Mouse (Mus musculus) forebrain, embryonic 10.5 days (tissue): ENCODE measurements around the gene Htr2b. TPM values are rescaled to one million over a fixed set of nuclear protein-coding genes. Genes with fewer than 3 reads are reported as not detected.
A peak's percentile ranks its signal among the peaks of the same experiment; 100 is the strongest.

Experiments used
- DNase-seq: peaks from one replicate; pipeline ENCODE4 v3.0.0-alpha.2; 2017; ENCODE audit warnings: low spot score; ENCODE audit errors: extremely low spot score
- H3K27ac ChIP-seq: fragments of 300-500 bp; sonication (generic); 2 replicates; pipeline ENCODE4 v1.5.1; 2016; ENCODE audit warnings: mild to moderate bottlenecking
- H3K27me3 ChIP-seq: fragments of 300-500 bp; sonication (generic); 2 replicates; pipeline ENCODE4 v1.6.1; 2016; ENCODE audit warnings: mild to moderate bottlenecking; ENCODE audit not compliant: poor library complexity, severe bottlenecking
- H3K36me3 ChIP-seq: fragments of 300-500 bp; sonication (generic); replicated peaks from 2 replicates; pipeline ENCODE4 v1.6.1; 2016; ENCODE audit warnings: mild to moderate bottlenecking, moderate library complexity
- H3K4me1 ChIP-seq: fragments of 300-500 bp; sonication (generic); 2 replicates; pipeline ENCODE4 v1.6.1; 2016
- H3K4me3 ChIP-seq: fragments of 300-500 bp; sonication (generic); 2 replicates; pipeline ENCODE4 v1.5.1; 2016; ENCODE audit warnings: mild to moderate bottlenecking, moderate library complexity
- H3K9me3 ChIP-seq: fragments of 300-500 bp; sonication (generic); 2 replicates; pipeline ENCODE4 v1.6.1; 2016; ENCODE audit warnings: mild to moderate bottlenecking, moderate library complexity
- WGBS: fragments of 180-500 bp; shearing (Covaris S2); methylation state at CpG from one replicate; pipeline ENCODE4 v1.1.7; 2016; 5-methylcytosine and 5-hydroxymethylcytosine counted together
- polyA plus RNA-seq: library from polyadenylated mRNA; unstranded; fragments of >200 nt; fragmentation: Nextera tagmentation; extraction: Ambion mirVana; gene quantifications from 2 replicates; pipeline ENCODE4 v1.2.1, GENCODE M21; 2016

Gene Htr2b
- polyA plus RNA-seq, 1 experiment from 2014 or later = 0.19 TPM

DNA sequence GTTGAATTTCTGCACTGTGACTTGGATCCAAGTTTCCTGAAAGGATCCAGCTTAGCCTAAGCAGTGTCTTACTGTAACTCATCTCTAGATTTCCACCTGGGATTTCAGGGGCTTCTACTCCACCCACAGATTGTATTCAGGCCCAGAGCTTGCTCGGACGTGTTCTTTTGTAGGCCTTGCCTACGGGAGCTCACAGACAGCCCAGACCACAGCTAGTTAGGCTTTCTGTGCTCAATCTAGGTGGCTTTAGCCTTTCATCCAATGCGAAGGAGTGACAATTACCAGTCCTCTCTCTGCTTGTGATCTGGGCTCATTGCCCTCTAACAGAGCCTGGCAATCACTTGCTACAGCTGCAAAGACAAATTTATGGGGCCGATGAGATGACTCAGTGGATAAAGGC lies 34.5 kb upstream of the Htr2b start:
- H3K4me1 ChIP-seq = no peaks in the 10 kb centered on the region
- no peak for DNase-seq
- H3K4me3 ChIP-seq = no peak overlapping the region
- H3K27me3 ChIP-seq = no peaks in the 10 kb centered on the region
- H3K36me3 ChIP-seq = peaks cover 13% of the 10 kb centered on the region
- no peaks in the 10 kb centered on the region for H3K9me3 ChIP-seq
- WGBS = 90% methylated on average over 5 of the region's 5 CpGs
- no peak overlapping the region for H3K27ac ChIP-seq

DNA sequence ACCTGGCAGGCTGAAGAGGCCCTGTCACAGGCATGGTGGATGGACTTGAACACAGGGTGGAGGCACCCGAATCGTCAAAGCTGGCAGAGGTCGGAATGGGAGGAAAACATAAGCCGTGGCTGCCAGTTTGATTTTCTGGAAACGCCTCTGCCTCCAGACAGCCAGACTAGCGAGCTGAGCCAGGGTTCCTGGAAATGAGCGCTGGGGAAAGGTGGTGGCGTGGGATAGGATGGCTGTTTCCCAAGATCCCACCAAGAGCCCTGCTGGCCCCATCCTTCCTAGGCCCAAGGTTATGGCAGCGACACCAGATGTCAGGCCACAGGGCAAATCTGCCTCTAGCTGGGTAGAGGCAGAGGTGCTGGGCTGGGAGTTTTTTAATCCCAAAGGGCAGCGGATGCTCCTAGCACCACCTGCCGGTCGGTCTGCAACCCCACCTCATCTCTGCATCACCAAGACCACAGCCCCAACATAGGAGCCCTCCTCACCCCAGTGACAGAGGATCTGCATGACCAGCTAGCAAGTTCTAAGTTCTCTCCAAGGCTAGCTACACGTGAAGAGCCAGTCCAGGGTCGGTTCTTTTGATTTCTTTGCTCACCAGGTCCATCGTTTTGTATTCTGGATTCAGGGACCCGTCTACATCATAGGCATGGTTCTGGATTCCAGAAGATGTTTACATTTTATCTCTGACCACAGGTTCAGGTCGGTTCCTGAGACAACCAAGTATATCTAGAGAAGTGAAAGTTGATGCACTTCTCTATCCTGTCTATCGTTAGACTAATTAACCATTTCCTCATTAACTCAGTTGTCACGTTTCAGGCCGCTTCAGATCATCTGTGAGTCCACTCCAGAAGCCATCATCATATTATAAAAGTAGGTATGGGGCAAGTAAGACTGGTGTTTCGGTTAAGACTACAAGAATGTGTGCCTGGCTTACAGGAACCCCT lies 32.5 kb upstream of the Htr2b start:
- no peak for DNase-seq
- Histone ChIP-seq H3K4me3 (no peak overlapping the region), H3K4me1 (no peaks in the 10 kb centered on the region), H3K9me3 (no peaks in the 10 kb centered on the region), H3K27me3 (no peaks in the 10 kb centered on the region), H3K36me3 (peaks cover 33% of the 10 kb centered on the region), H3K27ac (no peak overlapping the region)
- WGBS = 81% methylated on average over 21 of the region's 21 CpGs

DNA sequence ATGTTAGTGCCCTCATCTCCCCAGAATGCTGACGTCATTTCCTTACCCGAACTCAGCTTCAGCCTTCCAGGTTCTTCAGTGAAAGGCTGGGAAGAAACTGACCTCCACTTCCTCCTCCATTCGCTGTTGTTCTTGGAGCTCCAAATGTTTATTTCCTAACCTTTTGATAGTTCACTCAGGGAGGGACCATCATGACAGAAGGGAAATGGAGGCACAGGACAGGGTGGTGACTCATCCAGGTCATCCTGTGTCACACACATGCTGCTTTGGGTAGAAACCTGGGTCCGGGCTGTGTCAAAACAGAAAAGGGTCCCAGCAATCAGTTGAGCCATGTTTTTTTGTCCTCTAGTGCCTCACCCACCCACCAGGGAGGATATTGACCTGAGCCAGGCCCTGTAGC lies 31.4 kb upstream of the Htr2b start:
- Histone ChIP-seq H3K4me3 (no peak overlapping the region), H3K27ac (0 out of 2 replicates have a peak overlapping the region, but pooled peaks have one; percentile 20), H3K9me3 (no peaks in the 10 kb centered on the region), H3K4me1 (no peaks in the 10 kb centered on the region), H3K36me3 (peaks cover 44% of the 10 kb centered on the region), H3K27me3 (no peaks in the 10 kb centered on the region)
- 92% methylated on average over 4 of the region's 4 CpGs for WGBS
- no peak for DNase-seq

DNA sequence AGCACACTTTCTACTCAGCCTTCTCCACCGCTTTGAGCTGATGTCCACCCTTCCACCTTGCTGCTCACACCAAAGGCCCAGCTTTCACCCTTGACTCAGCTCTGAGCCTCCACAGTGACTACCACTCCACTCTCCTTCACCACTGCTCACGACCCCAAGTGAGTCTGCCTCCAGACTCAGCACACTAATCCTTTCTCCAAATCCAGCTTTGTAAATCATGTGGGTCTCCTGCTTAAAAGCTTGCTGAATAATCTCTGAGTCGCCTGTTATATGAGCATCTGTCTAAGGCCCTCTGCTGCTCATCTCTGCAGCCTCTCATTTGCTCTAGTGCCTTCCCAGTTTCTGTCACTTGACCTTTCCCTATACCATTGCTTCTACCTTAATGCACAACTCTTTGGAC lies 29.3 kb upstream of the Htr2b start:
- 88% methylated on average over 3 of the region's 3 CpGs for WGBS
- peaks cover 64% of the 10 kb centered on the region for H3K36me3 ChIP-seq
- H3K4me1 ChIP-seq = no peaks in the 10 kb centered on the region
- no peak for DNase-seq
- no peak overlapping the region for H3K4me3 ChIP-seq
- no peaks in the 10 kb centered on the region for H3K27me3 ChIP-seq
- H3K9me3 ChIP-seq = no peaks in the 10 kb centered on the region
- no peak overlapping the region for H3K27ac ChIP-seq

DNA sequence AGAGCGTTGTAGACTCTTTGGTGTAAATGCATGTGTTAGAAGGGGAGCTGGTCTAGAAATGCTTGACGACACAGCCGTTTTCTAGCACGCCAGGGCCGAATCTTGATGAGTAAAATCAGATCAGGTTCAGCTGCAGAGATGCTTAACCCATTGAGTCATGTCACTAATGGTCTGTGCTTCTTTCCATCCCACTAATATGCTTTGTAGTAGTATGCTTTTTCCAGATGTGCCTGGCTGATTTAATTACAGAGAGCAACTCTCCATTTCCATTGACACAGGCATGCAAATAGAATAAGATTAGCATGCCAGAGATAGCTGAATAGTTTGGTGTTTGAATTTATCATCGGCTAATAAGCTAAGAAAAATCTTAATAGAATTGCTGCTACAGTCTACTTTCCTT lies 23.5 kb upstream of the Htr2b start:
- Histone ChIP-seq H3K4me3 (no peak overlapping the region), H3K4me1 (no peaks in the 10 kb centered on the region), H3K36me3 (peaks cover 94% of the 10 kb centered on the region), H3K27me3 (no peaks in the 10 kb centered on the region), H3K27ac (no peak overlapping the region), H3K9me3 (no peaks in the 10 kb centered on the region)
- DNase-seq = no peak
- 93% methylated on average over 6 of the region's 6 CpGs for WGBS

DNA sequence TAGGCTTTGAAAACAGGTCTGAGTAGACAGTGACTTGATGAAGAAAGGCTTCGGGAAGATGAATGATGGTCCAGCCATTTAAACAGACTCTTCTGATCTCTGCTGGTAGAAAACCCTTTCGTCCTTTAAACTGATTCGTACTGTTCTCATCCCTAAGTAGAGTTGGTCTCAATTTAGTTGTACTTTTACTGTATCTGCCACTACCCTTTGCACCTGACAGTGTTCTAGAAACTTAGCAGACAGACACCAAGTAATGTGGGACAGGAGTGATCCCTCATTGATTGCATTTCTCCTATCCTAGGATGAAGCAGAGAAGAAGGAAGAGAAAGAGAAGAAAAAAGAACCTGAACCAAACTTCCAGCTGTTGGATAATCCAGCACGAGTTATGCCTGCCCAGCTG lies 21.6 kb upstream of the Htr2b start, which contains the start of gene Gm21972:
Gene Gm21972 (plus strand): TSS at position 301 of the 400 bp plus-strand sequence.
- Histone ChIP-seq H3K27me3 (no peaks in the 10 kb centered on the region), H3K9me3 (no peaks in the 10 kb centered on the region), H3K36me3 (peaks cover 93% of the 10 kb centered on the region), H3K4me3 (no peak within 1 kb of the TSS), H3K4me1 (no peaks in the 10 kb centered on the region), H3K27ac (no peak within 1 kb of the TSS)
- 90% methylated on average over 4 of the region's 4 CpGs for WGBS
- no peak for DNase-seq

DNA sequence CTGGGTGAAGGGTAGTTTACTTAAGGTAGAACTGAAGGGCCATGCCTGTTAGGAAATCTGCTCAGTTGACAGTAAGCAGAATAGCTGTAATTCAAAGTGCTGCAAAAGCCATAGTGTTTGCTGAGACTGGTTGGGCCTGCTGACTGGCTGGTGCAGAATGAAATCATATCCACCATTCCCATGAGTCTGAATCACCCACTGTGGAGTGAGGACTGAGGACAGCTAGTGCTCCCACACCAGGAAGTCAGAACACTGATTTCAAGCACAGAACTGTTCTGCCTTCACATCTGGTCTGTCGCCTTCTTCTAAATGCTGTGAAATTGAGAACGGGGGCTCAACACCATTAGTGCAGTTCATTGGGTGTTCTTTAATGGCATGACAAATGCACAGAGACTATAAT lies 14.3 kb upstream of the Htr2b start:
- no peaks in the 10 kb centered on the region for H3K4me1 ChIP-seq
- H3K4me3 ChIP-seq = no peak overlapping the region
- 95% methylated on average over 2 of the region's 2 CpGs for WGBS
- H3K9me3 ChIP-seq = no peaks in the 10 kb centered on the region
- no peak for DNase-seq
- peaks cover 98% of the 10 kb centered on the region for H3K36me3 ChIP-seq
- no peak overlapping the region for H3K27ac ChIP-seq
- H3K27me3 ChIP-seq = no peaks in the 10 kb centered on the region

DNA sequence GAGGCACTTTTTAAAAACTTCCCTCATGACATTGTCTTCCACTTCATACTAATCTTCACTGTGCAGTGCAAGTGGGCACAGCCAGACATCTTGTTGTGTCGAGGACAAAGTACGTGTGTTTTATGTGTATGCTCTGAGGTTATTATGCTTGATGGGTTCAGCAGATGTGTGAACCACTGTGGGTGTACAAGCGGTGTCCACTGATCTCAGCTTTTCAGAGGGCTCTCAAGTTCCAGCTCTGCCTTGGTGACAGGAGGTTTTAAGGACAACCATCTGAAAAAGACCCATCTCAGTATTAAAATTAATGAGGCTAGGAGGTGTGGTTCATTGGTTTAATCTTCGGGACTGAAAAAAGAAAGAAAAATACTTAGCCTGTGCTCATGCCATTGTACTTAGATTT lies 7.8 kb upstream of the Htr2b start:
- 93% methylated on average over 4 of the region's 4 CpGs for WGBS
- H3K4me3 ChIP-seq = no peak overlapping the region
- no peaks in the 10 kb centered on the region for H3K27me3 ChIP-seq
- no peak for DNase-seq
- no peaks in the 10 kb centered on the region for H3K4me1 ChIP-seq
- peaks cover 86% of the 10 kb centered on the region for H3K36me3 ChIP-seq
- no peak overlapping the region for H3K27ac ChIP-seq
- no peaks in the 10 kb centered on the region for H3K9me3 ChIP-seq

DNA sequence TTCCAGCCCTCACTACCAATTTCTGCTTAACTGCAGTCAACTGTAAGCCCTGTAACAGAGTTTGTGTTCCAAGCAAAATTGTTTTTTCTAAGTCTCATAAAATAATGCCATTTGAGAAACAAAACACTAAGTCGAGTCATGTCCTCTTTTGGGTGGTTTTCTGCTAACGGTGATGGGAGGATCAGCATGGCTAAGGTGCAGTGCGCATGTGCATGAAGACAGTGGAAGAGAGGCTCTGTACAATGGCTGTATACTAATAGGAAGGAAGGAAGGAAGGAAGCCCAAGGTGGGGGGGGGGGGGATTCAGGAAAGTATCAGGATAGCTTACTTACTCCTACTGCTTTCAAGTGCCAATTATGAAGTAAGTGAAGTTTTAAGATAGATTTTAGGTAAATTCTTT lies 2.4 kb upstream of the Htr2b start:
- Histone ChIP-seq H3K36me3 (peaks cover 44% of the 10 kb centered on the region), H3K4me1 (peaks cover 2% of the 10 kb centered on the region; the same call in 1 of the 2 replicates), H3K27ac (no peak overlapping the region), H3K27me3 (no peaks in the 10 kb centered on the region), H3K9me3 (no peaks in the 10 kb centered on the region), H3K4me3 (no peak overlapping the region)
- WGBS = 89% methylated on average over 3 of the region's 3 CpGs
- no peak for DNase-seq

DNA sequence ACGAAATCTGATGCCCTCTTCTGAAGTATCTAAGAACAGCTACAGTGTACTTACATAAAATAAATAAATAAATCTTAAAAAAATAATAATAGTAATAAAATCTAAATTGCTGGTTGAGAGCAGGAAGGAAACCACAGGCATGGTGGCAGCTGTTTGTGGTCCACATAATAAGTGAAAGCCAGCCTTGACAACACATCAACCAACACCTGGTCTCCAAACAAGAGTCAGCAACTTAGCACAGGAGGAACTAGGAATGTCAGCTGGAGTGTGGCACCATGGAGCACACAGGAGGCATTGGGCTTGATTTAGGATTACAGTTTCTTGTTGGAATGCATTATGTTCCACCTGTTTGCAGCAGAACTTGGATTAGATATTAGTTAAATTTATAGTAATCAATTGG lies 6.7 kb downstream of the Htr2b start:
- Histone ChIP-seq H3K27me3 (no peaks in the 10 kb centered on the region), H3K27ac (no peak overlapping the region), H3K9me3 (no peaks in the 10 kb centered on the region), H3K4me3 (no peak overlapping the region), H3K36me3 (peaks cover 37% of the 10 kb centered on the region), H3K4me1 (no peaks in the 10 kb centered on the region)
- 100% methylated on average over 1 of the region's 1 CpGs for WGBS
- DNase-seq = no peak

DNA sequence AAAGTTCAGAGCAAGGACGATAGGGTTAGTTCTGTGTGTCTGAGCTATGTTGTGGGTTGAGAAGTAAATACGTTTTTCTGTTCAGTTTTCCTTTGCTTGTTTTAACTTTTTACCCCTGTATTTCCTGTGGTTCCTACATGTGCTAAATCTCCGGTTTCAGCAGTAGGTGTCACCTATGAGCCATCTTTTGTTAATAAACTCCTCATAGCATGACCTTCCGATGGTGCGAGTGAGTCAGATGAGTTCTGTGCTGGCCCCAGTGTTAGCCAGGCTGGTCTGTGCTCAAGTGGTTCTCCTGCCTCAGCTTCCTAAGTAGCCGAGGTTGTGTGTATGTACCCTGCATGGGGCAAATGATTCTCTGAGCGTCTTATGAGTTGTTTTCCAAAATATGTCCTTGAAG lies 17.4 kb downstream of the Htr2b start:
- H3K27me3 ChIP-seq = no peaks in the 10 kb centered on the region
- no peak for DNase-seq
- 91% methylated on average over 7 of the region's 7 CpGs for WGBS
- no peaks in the 10 kb centered on the region for H3K9me3 ChIP-seq
- H3K4me1 ChIP-seq = no peaks in the 10 kb centered on the region
- H3K36me3 ChIP-seq = peaks cover 95% of the 10 kb centered on the region
- no peak overlapping the region for H3K4me3 ChIP-seq
- H3K27ac ChIP-seq = no peak overlapping the region

DNA sequence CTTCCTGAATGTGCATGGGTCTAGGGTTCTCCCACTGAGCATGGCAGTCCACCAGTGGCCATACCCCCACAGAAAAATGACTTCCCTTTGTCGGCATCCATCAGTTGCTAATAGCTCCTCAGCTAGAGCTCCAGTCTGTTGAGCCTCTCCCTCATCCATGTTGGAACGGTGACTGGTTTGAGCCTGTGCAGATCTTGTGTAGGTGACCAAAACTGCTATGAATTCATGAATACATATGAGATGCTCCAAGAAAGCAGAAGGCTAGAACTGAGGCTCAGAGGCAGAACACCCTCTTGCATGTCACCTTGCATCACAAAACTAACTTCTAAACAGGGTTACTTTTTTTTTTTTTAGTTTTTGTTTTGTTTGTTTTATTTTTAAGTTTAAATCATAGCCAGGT lies 35.2 kb downstream of the Htr2b start:
- Histone ChIP-seq H3K4me1 (no peaks in the 10 kb centered on the region), H3K4me3 (no peak overlapping the region), H3K36me3 (peaks cover 96% of the 10 kb centered on the region), H3K9me3 (no peaks in the 10 kb centered on the region), H3K27ac (no peak overlapping the region), H3K27me3 (no peaks in the 10 kb centered on the region)
- WGBS = 94% methylated on average over 2 of the region's 2 CpGs
- no peak for DNase-seq

DNA sequence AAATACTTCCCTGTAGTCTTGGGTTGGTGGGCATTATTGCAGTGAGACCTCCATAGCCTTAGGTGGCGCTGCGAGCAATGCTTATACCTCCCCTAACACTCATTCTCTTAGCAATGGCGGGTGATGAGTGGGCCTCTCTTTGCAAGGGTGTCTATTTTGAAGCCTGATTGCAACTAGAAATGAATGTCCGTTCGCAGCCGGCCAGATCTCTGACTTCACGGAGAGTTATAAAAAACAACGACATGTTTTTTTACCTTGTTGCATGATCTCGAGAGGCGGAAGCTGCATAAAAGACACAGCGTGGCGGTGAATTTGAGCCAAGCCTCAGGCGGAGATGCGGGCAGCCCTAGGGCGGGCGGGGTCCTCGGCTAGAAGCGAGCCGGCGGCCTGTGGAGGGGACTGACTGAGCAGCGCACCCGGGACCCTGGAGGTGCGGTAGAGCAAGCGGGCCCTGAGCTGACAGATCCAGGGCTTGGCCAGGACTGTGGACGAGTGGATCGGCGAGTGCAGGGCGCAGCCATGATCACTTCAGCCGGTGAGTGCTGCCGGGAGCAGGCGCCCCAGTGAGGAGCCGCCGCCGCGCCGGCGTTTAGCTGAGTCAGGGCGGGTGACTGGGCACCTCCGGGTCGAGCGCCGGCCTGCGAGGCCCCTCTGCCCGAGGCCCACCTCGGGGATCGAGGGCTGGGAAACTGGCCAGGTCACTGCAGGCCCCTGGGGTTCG lies 47.3 kb downstream of the Htr2b start, which contains the start of gene Psmd1:
Gene Psmd1 (plus strand): TSS at position 117 of the 721 bp plus-strand sequence.
- Histone ChIP-seq H3K36me3 (peaks cover 24% of the 10 kb centered on the region), H3K27me3 (no peaks in the 10 kb centered on the region), H3K27ac (peak within 1 kb of the TSS; percentile 97), H3K4me1 (peaks cover 27% of the 10 kb centered on the region), H3K9me3 (peaks cover 4% of the 10 kb centered on the region), H3K4me3 (peak within 1 kb of the TSS; percentile 100)
- WGBS = 0% methylated on average over 47 of the region's 47 CpGs
- DNase-seq = peak; percentile 88
